Mouse (Mus musculus) heart, postnatal 14 days (tissue): Measurements from ENCODE around the gene Olfr1179. TPM values are rescaled to one million over a fixed set of nuclear protein-coding genes. Genes with fewer than 3 reads are reported as not detected.
"Not testable (repeated sequence)": the region's sequence is repeated elsewhere in the genome, so short reads cannot be mapped to it uniquely, and the experiment has no call there.

Source experiments
- DNase-seq, 2 experiments: peaks; one replicate each; pipeline ENCODE4 v3.0.0; 2021 to 2022
- intact Hi-C: fragments of 180-260 bp; cut with DNase I; formaldehyde crosslinking; loops from one replicate; pipeline ENCODE4 v1.15.1; 2025
- long read RNA-seq, 2 experiments: library from polyadenylated mRNA; stranded (forward); transcript quantifications; one replicate each; pipeline ENCODE4 v2.0.0; 2021
- total RNA-seq, 2 experiments: library from RNA; stranded (reverse); gene quantifications; 2 replicates each; pipeline ENCODE4 v1.2.3; 2021

Olfr1179 gene
- not detected for total RNA-seq
- long read RNA-seq, experiment 1 = 0 reads
- long read RNA-seq, experiment 2 = 0 reads

DNA sequence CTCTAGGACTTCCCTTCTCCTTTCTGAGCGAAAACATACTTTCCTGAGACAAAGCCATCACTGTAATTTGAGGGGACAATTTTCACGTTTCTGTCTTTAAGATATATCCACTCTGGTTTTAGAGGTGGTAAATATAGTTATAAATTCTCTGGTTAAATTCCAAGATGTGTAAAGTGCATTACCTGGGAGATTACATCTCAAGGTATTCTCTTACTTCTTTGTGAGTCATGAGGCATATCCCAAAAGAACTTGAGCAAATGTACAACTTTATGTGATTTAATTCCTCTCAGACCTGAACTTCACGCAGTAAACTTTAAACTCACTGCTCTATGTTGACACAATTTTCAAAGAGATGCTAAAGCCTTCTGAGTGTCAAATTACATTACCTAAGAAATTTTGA is at the start of gene Olfr1179:
Gene Olfr1179, minus strand, starts transcription at position 101 of the 400 bp plus-strand sequence.
- no peak for DNase-seq
- intact Hi-C loops = no loop called here

DNA sequence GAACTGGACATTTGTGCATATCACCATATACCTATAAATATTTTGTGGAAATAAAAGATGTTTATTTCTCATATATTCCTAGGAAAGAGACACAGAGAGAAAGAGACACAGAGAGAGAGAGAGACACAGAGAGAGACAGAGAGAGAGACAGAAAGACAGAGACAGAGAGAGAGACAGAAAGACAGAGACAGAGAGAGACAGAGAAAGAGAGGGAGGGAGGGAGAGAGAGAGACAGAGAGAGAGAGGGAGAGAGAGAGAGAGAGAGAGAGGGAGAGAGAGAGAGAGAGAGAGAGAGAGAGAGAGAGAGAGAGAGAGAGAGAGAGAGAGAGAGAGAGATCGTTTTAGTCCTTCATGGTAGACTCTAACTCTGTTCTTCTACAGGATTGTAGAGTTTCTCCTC is 48.3 kb upstream of the Olfr1179 start, which contains the start of gene Olfr1183:
Gene Olfr1183, plus strand, starts transcription at position 301 of the 400 bp plus-strand sequence.
- intact Hi-C loops, DNase-seq: not testable (repeated sequence)

DNA sequence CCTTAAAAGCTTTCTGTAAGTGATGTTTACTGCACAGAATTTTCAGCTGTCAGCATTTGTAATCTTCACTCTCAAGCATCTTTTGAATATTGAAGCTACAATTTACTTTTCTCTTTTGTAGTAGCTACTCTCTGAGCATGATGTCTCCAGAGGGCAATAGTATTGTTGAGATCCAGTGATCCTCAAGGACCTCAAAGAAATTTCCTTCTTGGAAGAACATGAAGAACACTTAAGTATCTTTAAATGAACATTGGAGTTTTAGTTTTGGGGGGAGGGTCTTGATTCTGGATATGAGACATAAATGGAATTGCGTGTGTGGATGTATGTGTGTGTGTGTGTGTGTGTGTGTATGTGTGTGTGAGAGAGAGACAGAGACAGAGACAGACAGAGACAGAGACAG is 42.8 kb upstream of the Olfr1179 start, which contains the start of gene Gm13757:
Gene Gm13757, minus strand, starts transcription at position 101 of the 400 bp plus-strand sequence.
- intact Hi-C loops = no loop called here
- no peak for DNase-seq

DNA sequence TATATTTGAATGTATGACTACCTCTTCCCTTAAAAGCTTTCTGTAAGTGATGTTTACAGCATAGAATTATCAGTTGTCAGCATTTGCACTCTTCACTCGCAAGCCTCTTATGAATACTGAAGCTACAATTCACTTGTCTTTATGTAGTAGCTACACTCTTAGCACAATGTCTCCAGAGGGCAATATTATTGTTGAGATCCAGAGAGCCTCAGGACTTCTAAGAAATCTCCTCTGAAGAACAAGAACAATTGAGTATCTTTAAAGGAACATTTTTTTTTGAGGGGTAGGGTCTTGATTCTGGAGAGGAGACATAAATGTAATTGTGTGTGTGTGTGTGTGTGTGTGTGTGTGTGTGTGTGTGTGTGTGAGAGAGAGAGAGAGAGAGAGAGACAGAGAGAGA is 19.8 kb upstream of the Olfr1179 start, which contains the start of gene Olfr1181:
Gene Olfr1181, minus strand, starts transcription at position 101 of the 400 bp plus-strand sequence.
- no peak for DNase-seq
- intact Hi-C loops = no loop called here

DNA sequence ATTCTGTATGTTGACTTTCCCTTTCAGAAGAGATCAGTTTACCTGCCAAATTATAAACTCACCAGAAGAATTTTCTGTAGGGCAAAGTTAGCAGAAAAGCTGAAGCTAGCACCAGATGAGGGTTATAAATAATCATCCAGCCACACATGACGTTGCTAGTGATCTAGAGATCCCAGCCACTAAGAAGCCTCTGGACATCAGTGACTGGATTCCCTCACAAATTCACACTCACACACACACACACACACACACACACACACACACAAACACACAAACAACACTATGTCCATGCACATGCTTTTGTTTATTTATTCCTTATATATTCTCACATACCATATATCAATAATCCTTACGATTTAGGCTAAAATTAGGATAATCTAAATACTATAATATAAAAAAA is 12.8 kb upstream of the Olfr1179 start, which contains the start of gene Olfr1180:
Gene Olfr1180, minus strand, starts transcription at position 101 of the 400 bp plus-strand sequence.
- DNase-seq = no peak
- intact Hi-C loops = no loop called here

DNA sequence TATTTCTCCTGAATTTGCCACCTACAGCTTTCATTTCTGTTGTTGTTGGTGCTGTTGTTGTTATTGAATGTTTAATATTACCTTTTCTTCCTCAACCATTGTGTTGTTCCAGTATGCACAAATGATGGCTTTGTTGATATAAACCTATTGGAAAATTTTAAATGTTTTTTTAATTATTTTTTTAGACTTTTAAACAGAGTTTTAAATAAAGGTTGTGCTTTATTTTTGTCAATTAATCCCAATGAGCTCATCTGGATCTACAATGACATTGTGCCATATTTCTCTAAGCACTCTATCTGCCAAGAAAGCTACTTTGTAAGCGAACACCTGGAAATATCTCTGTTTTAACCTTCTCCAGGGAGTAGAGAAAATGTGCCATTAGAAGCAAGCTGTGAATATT is 19.5 kb downstream of the Olfr1179 start, which contains the start of gene Olfr1178:
Gene Olfr1178, plus strand, starts transcription at position 301 of the 400 bp plus-strand sequence.
- intact Hi-C loops = no loop called here
- DNase-seq = no peak

DNA sequence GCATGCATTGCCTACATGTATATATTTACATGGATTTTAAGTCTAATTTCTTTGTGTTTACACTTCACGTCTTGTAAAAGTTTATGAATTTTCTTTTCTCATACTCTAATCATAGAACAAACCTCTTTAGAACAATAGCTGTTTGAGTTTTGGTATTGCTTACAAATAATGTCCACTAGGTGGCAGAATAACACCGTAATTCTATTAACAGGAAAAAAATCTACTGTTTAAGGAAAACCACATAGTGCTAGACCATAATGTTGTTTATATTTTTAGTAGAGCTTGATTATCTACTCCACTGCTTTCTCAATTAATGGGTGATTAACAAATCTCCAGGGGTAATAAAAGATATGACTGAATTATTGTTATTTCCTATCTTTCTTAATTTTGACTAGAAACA is 49.9 kb downstream of the Olfr1179 start:
- DNase-seq = no peak
- intact Hi-C loops = no loop called here

Other genes with a start within 250 kb of the Olfr1179 start
- not detected for gene Olfr1168, start 224.6 kb downstream of the Olfr1179 start, total RNA-seq
- not detected for gene Olfr1170, start 178.1 kb downstream of the Olfr1179 start, total RNA-seq
- gene Olfr1173, start 126.6 kb downstream of the Olfr1179 start, total RNA-seq = not detected
- gene Olfr1174-ps, start 91.3 kb downstream of the Olfr1179 start, total RNA-seq = not detected
- not detected for gene Olfr1175-ps, start 79.2 kb downstream of the Olfr1179 start, total RNA-seq
- gene Olfr1176, start 69.7 kb downstream of the Olfr1179 start, total RNA-seq = not detected
- gene Olfr1177-ps, start 60.0 kb downstream of the Olfr1179 start, total RNA-seq = not detected
- not detected for gene Olfr1178, start 19.4 kb downstream of the Olfr1179 start, total RNA-seq
- gene Olfr1180, start 12.7 kb upstream of the Olfr1179 start, total RNA-seq = not detected
- gene Olfr1181, start 19.7 kb upstream of the Olfr1179 start, total RNA-seq = not detected
- gene Gm13757, start 42.7 kb upstream of the Olfr1179 start, total RNA-seq = not detected
- gene Olfr1183, start 48.4 kb upstream of the Olfr1179 start, total RNA-seq = not detected
- not detected for gene Olfr1184, start 77.1 kb upstream of the Olfr1179 start, total RNA-seq
- gene Olfr1185-ps1, start 86.9 kb upstream of the Olfr1179 start, total RNA-seq = not detected
- gene Olfr1186, start 112.1 kb upstream of the Olfr1179 start, total RNA-seq = not detected
- gene Olfr1188, start 150.5 kb upstream of the Olfr1179 start, total RNA-seq = not detected
- gene Olfr1189, start 180.0 kb upstream of the Olfr1179 start, total RNA-seq = not detected
- gene Olfr1191-ps1, start 234.1 kb upstream of the Olfr1179 start, total RNA-seq = not detected
- gene Olfr1192-ps1, start 242.1 kb upstream of the Olfr1179 start, total RNA-seq = not detected